Mouse (Mus musculus) liver, adult (tissue): ENCODE results near the gene Bahcc1.
A peak's percentile ranks its signal among the peaks of the same experiment; 100 is the strongest.

Experiments used
- GATA4 ChIP-seq: IDR thresholded peaks from 2 replicates; pipeline ENCODE4 v1.6.1; 2014; ENCODE audit warnings: mild to moderate bottlenecking, low read length; ENCODE audit not compliant: insufficient replicate concordance

Gene Bahcc1

GRCm38 (mm10) chr11:120303119-120303518 is 70.4 kb downstream of the Bahcc1 start:
- TF ChIP-seq GATA4 = no peak

- no peak for TF ChIP-seq GATA4
Observed at GRCm38 (mm10) chr11:120303559-120304349, 71.0 kb downstream of the Bahcc1 start.

- TF ChIP-seq GATA4 = no peak
Observed at GRCm38 (mm10) chr11:120304350-120304694, 71.6 kb downstream of the Bahcc1 start.

- no peak for TF ChIP-seq GATA4
Observed at GRCm38 (mm10) chr11:120304886-120305534, 72.3 kb downstream of the Bahcc1 start.

- TF ChIP-seq GATA4 = no peak
Observed at GRCm38 (mm10) chr11:120305535-120306365, 73.0 kb downstream of the Bahcc1 start.

- TF ChIP-seq GATA4 = no peak
Observed at GRCm38 (mm10) chr11:120306366-120307131, 73.8 kb downstream of the Bahcc1 start.

GRCm38 (mm10) chr11:120307132-120307413 is 74.3 kb downstream of the Bahcc1 start:
- no peak for TF ChIP-seq GATA4

GRCm38 (mm10) chr11:120307566-120308430 is 75.1 kb downstream of the Bahcc1 start:
- peak; percentile 14; the same call in 1 of the 2 replicates for TF ChIP-seq GATA4

- TF ChIP-seq GATA4 = no peak
Observed at GRCm38 (mm10) chr11:120308441-120309320, 75.9 kb downstream of the Bahcc1 start.

GRCm38 (mm10) chr11:120310813-120311312 is 78.1 kb downstream of the Bahcc1 start:
- no peak for TF ChIP-seq GATA4

- no peak for TF ChIP-seq GATA4
Observed at GRCm38 (mm10) chr11:120311561-120311960, 78.8 kb downstream of the Bahcc1 start.

GRCm38 (mm10) chr11:120312069-120312468 is 79.3 kb downstream of the Bahcc1 start:
- TF ChIP-seq GATA4 = no peak

GRCm38 (mm10) chr11:120313906-120314685 is 81.3 kb downstream of the Bahcc1 start:
- no peak for TF ChIP-seq GATA4
